Mouse (Mus musculus): ENCODE measurements around the gene Igsf3.

DNA sequence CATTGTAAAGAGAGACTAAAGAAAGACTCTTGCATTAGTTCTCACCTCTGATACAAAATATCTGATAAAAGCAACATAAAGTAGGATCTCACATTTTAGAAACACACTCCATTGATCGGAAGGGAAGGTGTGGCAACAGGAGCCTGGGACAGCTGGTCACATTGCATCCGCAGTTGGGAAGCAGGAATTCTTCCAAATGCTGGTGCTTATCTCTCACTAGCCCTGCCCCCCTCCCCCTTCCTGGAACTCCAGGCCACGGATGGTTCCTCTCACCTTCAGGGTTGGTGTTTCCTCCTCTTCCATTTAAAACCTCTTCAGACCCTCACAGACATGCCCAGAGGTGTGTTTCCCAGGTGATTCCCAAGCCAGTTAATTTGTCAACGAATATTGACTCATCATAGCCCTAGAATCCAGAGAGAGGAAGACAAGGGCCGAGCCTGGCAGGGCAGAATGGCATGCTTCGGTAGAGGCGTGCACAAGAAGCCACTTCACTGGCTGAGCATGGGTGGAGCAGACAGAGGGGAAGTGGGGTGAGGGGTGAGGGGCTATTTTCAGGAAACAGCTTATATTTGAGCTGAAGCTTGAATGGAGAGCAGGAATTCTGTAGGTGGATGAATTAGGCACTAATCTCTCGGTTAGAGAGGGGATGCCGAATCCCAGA, 28.3 kb upstream of the Igsf3 start:
- TF ChIP-seq CTCF (IDR thresholded peaks at IDR 0.05; ENCODE audit: low read depth) (no peak), EP300 (IDR thresholded peaks at IDR 0.05; ENCODE audit: low read depth) (no peak)

Data from liver, embryonic 14.5 days (tissue).